Mouse (Mus musculus) spleen, adult 18-20 months (tissue): ENCODE data around the gene Plxdc1.
A peak's percentile ranks its signal among the peaks of the same experiment; 100 is the strongest.

ENCODE experiments used
- DNase-seq, 2 experiments: peaks; one replicate each; pipeline ENCODE4 v3.0.0; 2022; ENCODE audit warnings: mixed read lengths in 2 of 2

The Plxdc1 gene

DNA sequence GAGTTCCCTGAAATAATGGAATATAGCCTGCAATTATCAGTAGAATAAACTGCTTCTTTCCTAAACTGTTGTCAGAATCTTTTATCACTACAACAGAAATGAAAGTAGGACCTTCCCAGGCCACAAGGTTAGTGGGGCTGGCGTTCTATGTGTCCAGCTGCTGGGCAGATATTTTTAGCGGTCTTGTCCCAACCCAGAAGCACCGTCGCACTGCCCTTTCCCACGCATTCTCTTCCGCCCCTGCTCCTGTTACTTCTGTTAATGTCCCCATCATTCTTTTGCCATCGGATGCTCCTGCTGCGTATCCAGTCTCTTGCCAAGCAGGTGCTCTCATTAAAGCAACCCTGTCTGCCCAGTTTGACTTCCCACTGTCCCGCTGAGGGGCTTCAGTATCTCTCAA lies 79.3 kb downstream of the Plxdc1 start:
- no peak for DNase-seq

DNA sequence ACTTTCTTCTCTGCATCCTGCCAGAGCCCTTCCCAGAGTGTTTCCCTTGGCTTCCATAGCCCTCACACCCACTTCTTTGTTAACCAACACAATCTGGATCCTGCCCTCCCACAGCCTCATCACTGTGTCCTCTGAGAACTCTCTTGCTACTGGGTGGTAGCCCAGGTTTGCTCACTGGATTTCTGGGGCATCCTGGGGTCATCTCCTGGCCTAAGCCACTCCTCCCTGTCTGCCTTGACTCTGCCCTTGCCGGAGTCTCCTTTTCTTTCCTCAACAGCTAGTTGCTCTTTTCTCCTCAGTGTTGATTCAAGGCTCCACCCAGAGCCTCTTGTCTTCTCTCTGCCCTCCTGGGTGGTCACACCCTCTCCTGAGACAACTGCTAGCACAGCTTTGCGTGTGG lies 80.3 kb downstream of the Plxdc1 start:
- DNase-seq = no peak

DNA sequence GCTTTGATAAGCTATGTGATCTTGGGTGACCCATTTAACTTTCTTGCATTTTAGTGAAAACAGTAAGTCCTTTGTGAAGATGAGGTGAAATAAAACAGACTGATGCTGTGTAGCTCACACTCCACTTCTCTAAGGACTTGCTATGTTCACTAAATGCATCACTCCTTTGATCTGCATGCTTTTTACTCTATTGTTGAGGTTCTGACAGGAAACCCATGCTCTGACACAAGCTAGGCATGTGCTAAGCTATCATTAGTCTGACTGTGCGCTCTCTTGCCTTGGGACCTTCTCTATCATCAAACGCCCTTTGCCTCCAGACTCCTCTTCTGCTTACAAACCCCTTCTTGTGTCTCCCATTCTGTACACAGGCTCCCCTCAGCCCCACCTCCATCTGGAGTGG lies 80.7 kb downstream of the Plxdc1 start:
- DNase-seq = no peak

DNA sequence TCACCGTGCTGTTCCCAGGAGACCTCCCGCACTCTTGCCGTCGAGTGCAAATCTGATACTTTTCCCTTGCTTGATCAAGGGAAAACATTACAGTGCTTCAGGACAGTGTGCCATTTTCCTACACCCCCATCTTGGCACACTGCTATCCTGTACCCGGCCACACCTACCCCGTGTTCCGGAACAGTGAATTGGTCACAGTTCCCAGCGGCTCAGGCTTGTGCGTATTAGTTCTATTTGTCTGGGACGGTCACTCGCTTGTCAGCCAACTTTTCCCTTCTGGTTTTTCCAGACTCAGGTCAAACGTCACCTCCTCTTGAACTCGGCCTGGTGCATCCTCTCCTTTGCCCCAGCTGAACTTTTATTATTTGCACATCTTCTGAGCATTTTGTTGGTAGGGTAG lies 81.4 kb downstream of the Plxdc1 start:
- no peak for DNase-seq

DNA sequence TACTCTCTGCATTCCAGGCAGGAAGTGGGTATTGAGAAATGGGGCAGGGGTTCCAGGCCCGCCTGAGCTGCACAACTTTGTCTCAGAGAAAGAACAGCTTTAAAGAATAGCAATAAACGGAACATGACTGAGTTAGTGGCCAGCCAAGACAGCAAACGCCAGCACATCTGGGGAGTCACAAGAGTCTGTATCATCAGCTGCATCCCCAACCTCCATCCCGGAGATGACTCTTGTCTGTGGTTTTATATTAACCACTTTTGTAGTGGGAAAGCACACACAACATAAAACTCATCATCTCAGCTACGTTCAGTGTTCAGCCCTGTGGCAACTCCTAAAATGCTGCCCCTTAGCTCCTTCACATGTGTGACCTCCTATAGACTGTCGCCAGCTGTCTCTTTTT lies 84.4 kb downstream of the Plxdc1 start:
- no peak for DNase-seq

DNA sequence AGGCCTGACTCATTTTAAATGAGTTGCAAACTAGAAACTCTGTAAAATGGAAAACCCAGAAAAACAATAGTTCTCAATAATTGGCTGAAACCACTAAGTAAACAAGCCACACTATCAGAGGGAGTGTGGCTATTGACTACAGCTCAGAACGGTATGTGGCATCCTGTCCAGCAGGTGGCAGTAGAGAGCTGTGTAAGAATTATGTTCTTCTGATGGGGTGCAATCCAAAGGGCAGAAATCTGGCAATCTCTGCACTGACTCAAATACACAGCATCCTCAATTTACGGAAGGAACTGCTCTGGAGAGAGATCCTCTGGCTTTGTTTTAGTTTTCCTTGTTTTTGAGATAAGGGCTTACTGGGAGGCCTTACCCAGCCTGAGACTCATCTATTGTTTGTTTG lies 86.4 kb downstream of the Plxdc1 start:
- DNase-seq = peak; percentile 50 to 78

DNA sequence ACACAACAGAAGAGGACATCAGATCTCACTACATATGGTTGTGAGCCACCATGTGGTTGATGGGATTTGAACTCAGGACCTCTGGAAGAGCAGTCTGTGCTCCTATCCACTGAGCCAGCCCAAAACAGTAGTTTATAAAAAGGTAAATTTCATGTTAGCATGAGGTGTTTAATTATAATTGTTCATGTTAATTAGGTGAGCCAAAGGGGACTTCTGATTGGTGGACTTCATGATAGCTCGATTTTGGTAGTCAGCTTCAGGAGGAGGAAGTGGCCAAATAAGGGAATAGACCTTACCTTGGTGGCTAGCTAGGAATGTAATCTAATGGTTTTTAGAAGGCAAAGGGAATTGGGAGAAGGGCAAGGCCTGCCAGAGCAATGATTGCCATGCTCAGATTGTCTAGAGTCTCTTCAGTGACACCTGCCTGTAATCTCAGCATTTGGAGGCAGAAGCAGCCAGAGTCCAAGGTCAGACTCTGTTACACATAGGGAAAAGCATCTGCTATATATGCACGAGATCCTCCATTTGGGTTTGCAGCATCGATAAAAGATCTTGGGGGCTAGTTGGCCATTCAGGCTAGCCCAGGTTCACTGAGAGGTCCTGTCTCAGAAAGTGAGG lies 88.6 kb downstream of the Plxdc1 start:
- no peak for DNase-seq

DNA sequence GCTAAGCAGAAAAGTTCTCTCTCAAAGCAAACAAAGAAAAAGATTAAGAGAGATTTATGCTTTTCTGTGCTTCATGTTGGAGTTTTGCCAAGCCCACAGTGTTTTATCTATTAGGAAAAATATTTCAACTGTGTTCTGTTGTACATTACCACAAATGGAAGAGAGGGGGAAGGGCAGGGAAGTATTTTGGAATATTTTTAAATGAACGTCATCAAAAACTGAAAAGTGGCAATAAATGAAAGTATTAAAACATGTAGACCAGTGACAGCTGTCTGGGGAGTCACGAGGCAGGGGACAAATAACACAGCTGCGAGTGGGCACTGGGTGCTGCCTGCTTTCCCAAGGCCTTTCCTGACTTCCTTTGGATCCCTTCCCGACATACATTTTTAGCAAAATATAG lies 89.6 kb downstream of the Plxdc1 start:
- DNase-seq = no peak

DNA sequence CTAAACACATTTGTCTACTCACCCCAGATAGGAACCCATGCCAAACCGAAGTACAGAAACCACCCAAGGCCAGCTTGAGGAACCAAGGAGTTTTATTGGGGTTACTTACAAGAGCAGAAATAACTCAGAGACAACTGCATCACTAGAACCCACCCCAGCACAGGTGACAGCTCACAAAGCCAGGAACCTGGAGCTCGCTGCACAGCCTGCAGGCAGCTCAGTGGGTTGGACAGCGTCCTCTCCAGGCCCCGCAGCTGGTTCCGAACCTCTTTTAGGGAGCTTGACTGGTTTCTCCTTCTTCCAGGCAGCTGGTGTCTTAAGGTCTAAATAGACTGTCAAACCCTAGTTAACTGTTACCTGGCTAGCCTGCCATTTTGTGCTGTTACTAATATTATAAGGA lies 94.4 kb downstream of the Plxdc1 start:
- no peak for DNase-seq

DNA sequence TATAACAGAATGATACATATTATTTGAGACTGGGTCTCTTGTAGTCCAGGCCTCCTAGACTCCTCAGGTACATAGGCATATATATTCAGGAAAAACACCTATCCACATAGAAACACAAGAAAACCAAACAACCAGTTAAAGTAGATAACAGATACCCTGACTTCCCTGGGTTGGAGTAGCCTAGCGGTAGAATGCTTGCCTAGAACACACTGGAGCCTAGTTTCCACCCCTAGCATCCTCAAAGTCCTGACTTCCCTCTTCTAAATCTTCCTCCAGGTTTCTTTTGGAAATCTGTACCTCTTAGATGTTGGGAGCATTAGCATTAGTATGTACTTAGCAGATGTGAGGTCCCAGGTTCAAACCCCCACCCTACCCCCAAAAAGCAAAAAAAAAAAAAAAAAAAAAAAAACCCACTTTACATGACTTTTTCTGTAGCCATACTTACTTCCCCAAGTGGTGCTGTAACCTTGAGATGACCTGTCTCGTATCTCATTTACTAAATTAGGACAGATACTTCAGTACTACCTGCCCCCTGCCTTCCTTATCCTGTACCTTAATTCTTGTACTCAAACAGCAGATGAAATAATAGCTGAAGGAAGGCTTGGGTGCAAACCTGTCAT lies 100.8 kb downstream of the Plxdc1 start:
- no peak for DNase-seq

DNA sequence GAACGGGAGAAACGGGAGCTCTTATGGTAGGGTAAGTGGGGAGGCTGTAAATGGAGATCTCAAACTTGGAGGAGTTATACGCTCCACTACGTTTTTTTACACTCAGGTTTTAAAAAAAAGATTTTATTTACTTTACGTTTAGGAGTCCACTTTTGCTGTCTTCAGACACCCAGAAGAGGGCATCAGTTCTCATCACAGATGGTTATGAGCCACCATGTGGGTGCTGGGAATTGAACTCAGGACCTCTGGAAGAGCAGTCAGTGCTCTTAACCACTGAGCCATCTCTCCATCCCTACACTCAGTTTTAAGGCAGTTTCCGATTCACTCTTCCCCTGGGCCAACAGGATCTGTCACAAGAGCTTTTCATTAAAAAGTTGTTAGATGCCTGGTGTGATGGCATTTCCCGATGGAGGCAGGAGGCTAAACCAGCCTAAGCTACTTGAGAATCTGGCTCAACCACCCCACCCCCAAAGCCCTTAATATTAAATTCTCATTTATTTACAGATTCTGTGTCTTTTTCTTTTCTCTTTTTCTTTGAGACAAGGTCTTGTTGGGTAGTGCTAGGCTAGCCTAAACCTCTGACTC lies 101.6 kb downstream of the Plxdc1 start:
- no peak for DNase-seq

DNA sequence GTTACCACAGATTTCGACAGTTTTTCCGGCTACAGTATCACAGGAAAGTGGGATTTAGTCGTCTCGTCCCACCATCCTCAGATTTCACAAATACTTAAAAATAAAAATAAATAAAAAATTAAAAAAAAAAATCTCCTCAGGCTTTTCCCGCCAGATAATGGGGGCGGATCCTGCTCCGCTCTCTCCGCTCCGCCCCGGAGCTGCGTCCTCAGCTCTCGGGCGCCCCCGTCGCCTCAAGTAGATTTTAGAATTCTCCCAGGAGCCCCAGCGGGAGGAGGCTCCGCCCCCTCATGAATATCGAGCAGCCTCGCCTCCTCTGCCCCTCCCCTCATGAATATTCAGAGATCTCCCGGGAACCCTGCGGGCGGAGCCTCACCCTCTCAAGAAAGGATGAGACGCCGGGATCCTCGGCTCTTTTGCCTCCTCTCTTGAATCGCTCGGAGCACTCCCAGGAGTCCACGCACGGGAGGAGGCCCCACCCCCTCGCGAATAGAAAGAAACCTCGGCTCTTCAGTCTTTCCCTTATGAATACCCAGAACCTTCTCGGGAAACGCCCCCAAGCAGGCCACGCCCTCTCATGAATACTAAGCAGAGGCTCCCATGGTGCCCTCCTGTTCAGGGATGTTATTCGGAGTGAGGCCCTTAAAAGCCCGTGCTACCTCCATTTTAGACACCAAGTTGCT lies 102.2 kb downstream of the Plxdc1 start, which contains the start of gene Fbxo47:
Gene Fbxo47, minus strand, starts transcription at position 237 of the 683 bp plus-strand sequence.
- peak; percentile 94 to 96 for DNase-seq

DNA sequence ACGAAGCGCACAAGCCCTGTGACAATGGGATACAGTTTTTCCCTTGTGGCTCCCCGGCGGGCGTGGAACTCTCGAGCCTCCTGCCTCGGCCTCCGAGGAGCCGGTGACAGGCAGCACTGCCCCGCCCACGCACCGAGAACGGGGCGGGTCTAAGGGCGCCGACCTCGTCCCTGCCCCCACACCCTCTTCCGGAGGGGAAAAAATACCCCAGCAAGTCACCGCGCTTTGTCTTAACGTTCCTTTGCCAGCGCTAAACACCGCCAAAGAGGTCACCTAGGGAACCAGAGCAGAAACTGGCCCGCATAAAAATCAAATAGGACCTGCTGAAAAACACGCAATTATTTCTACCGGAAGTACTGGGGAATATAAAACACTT lies 102.7 kb downstream of the Plxdc1 start:
- peak; percentile 83 to 89 for DNase-seq

DNA sequence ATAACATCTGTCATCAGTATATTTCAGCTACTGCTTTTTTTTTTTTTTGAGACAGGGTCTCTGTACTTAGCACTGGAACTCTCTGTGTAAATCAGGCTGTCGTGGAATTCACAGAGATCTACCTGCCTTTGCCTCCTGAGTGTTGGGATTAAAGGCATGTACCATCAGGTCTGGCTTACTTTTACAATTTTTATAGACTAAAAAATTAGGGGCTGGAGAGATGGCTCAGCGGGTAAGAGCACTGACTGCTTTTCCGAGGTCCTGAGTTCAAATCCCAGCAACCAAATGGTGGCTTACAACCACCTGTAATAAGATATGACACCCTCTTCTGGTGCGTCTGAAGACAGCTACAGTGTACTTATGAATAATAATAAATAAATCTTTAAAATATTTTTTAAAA lies 105.9 kb downstream of the Plxdc1 start:
- no peak for DNase-seq

DNA sequence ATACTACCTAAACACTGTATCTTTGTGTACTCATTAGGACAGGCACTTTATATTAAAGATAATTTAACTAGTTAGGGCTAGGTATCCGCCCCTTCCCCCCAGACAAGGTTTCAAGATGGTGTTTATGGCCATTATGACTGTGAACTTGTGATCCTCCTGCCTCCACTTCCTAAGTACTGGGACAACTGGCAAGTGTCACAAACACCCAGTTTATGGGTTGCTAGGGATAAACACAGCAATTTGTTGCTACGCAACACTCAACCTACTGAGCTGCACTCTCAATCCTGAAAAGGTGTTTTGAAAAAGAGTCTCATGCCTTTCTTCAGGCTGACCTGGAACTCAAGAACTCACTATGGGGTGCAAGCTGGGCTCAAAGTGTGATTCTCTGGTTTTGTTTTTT lies 108.9 kb downstream of the Plxdc1 start:
- DNase-seq = no peak

DNA sequence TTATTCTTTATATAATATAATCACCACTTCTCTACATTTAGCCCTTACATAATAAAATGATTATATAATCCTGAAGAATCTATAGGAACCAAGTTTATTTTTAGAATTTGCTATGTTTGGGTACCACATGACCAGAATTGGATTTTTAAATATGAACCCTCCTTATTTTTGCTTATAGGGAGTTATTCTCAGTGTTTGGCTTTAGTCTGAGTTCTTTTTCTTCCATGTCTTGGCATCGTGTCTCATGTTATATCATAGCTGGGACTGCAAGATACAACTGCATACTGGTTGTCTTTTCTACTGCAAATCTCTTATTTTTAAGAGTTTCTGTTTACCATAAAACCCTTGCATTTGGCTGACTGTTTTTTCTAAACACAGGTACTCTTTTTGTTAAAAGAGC lies 111.8 kb downstream of the Plxdc1 start:
- no peak for DNase-seq
